Mouse (Mus musculus) neural tube, embryonic 13.5 days (tissue): ENCODE measurements around the gene Spic. TPM values are rescaled to one million over a fixed set of nuclear protein-coding genes. Genes with fewer than 3 reads are reported as not detected.

Source experiments
- ATAC-seq: fragments of 200-750 bp; cut with Nextera tagmentation; 2 replicates; pipeline ENCODE4 v1.8.0; 2017; ENCODE audit warnings: low read depth, mild to moderate bottlenecking, moderate TSS enrichment, moderate library complexity
- H3K27ac ChIP-seq: fragments of 300-500 bp; sonication (generic); replicated peaks from 2 replicates; pipeline ENCODE4 v1.5.1; 2015; ENCODE audit warnings: moderate library complexity, mild to moderate bottlenecking, inconsistent platforms
- H3K27me3 ChIP-seq: fragments of 300-500 bp; sonication (generic); 2 replicates; pipeline ENCODE4 v1.6.1; 2015; ENCODE audit warnings: mild to moderate bottlenecking, inconsistent platforms
- H3K36me3 ChIP-seq: fragments of 300-500 bp; sonication (generic); 2 replicates; pipeline ENCODE4 v1.6.1; 2015; ENCODE audit warnings: mild to moderate bottlenecking, inconsistent platforms
- H3K4me1 ChIP-seq: fragments of 300-500 bp; sonication (generic); replicated peaks from 2 replicates; pipeline ENCODE4 v1.6.1; 2015; ENCODE audit warnings: inconsistent platforms
- H3K4me2 ChIP-seq: fragments of 300-500 bp; sonication (generic); 2 replicates; pipeline ENCODE4 v1.6.1; 2015; ENCODE audit warnings: inconsistent platforms, mild to moderate bottlenecking, moderate library complexity
- H3K4me3 ChIP-seq: fragments of 300-500 bp; sonication (generic); 2 replicates; pipeline ENCODE4 v1.5.1; 2015; ENCODE audit warnings: mild to moderate bottlenecking, inconsistent platforms
- H3K9ac ChIP-seq: fragments of 300-500 bp; sonication (generic); 2 replicates; pipeline ENCODE4 v1.6.1; 2015; ENCODE audit warnings: moderate library complexity, mild to moderate bottlenecking, inconsistent platforms
- H3K9me3 ChIP-seq: fragments of 300-500 bp; sonication (generic); 2 replicates; pipeline ENCODE4 v1.6.1; 2016; ENCODE audit warnings: inconsistent platforms
- WGBS: fragments of 180-500 bp; shearing (Covaris S2); methylation state at CpG from one replicate; pipeline ENCODE4 v1.1.7; 2015; 5-methylcytosine and 5-hydroxymethylcytosine counted together
- polyA plus RNA-seq: library from polyadenylated mRNA; unstranded; fragments of >200 nt; fragmentation: Nextera tagmentation; extraction: Ambion mirVana; gene quantifications from 2 replicates; pipeline ENCODE4 v1.2.1, GENCODE M21; 2015

The Spic gene
- not detected in 2 replicates for polyA plus RNA-seq

DNA sequence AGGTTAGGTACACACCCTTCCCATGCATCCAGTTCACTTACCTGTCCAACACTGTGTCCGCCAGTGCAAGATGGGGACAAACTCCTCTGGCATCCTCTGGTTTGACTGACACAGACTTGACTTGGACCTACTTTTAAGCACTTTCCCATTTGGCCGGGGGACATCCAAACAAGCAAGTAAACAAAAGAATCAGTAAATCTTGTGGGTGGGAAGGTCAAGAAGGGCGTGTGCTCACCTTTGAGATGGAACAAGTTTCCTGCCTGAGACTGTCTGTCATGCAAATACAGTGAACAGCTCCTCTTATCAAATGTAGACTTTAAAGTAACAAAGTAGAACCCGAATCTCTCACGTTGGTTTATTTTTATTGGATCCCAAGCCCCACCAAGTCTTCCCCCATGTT, at the start of gene Spic:
TSS of gene Spic (minus strand) at position 91 of the 400 bp plus-strand sequence.
- no peaks in the 10 kb centered on the region for H3K4me1 ChIP-seq
- H3K36me3 ChIP-seq, result no peaks in the 10 kb centered on the region
- no peak within 1 kb of the TSS for H3K4me2 ChIP-seq
- WGBS, result 58% methylated on average over 5 of the region's 5 CpGs
- H3K27me3 ChIP-seq, result no peaks in the 10 kb centered on the region
- no peaks in the 10 kb centered on the region for H3K9me3 ChIP-seq
- no peak within 1 kb of the TSS for H3K27ac ChIP-seq
- no peak for ATAC-seq
- no peak within 1 kb of the TSS for H3K9ac ChIP-seq
- H3K4me3 ChIP-seq, result no peak within 1 kb of the TSS

DNA sequence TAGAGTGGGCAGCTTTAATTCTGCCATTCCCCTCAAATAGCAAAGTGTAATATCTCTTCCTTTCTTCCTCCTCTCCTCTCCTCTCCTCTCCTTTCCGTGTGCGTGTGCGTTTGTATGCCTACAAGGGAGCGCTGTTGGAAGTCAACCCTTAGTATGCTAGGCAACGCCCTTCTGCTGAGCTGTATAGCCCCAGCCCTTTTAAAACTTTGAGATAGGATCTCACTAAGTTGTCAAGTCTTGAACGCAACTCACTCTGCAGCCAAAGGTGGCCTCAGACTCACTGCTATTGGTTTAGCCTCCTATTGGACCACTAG, 47.5 kb upstream of the Spic start:
- Histone ChIP-seq H3K4me1 (peaks cover 18% of the 10 kb centered on the region), H3K27ac (no peak overlapping the region), H3K36me3 (peaks cover 13% of the 10 kb centered on the region), H3K4me3 (peak overlapping the region; percentile 85), H3K9ac (peak overlapping the region; percentile 94), H3K27me3 (no peaks in the 10 kb centered on the region; the same call in 1 of the 2 replicates), H3K9me3 (no peaks in the 10 kb centered on the region), H3K4me2 (peak overlapping the region; percentile 71)
- WGBS, result 21% methylated on average over 6 of the region's 6 CpGs
- no peak for ATAC-seq

- no peak; the same call in none of the 2 replicates for ATAC-seq
- peak overlapping the region; percentile 71 for H3K4me2 ChIP-seq
- peak overlapping the region; percentile 85 for H3K4me3 ChIP-seq
- H3K9ac ChIP-seq, result peak overlapping the region; percentile 94
- peaks cover 18% of the 10 kb centered on the region for H3K4me1 ChIP-seq
- WGBS, result 2% methylated on average over 55 of the region's 61 CpGs
- no peaks in the 10 kb centered on the region; the same call in 1 of the 2 replicates for H3K27me3 ChIP-seq
- H3K27ac ChIP-seq, result peak overlapping the region; percentile 68
- peaks cover 7% of the 10 kb centered on the region for H3K36me3 ChIP-seq
- no peaks in the 10 kb centered on the region for H3K9me3 ChIP-seq
Observed at GRCm38 (mm10) chr10:88731496-88732308, 46.9 kb upstream of the Spic start.

GRCm38 (mm10) chr10:88730571-88731495, 46.0 kb upstream of the Spic start, which contains the start of gene Arl1:
TSS of gene Arl1 (plus strand) at chr10:88730858.
- peak within 1 kb of the TSS; percentile 71 for H3K4me2 ChIP-seq
- H3K27me3 ChIP-seq, result no peaks in the 10 kb centered on the region; the same call in 1 of the 2 replicates
- ATAC-seq, result peak; percentile 98
- H3K4me3 ChIP-seq, result peak within 1 kb of the TSS; percentile 85
- peaks cover 18% of the 10 kb centered on the region for H3K4me1 ChIP-seq
- H3K36me3 ChIP-seq, result no peaks in the 10 kb centered on the region
- H3K27ac ChIP-seq, result peak within 1 kb of the TSS; percentile 68
- WGBS, result under 1% methylated on average over 65 of the region's 65 CpGs
- H3K9me3 ChIP-seq, result no peaks in the 10 kb centered on the region
- peak within 1 kb of the TSS; percentile 94 for H3K9ac ChIP-seq

GRCm38 (mm10) chr10:88728166-88728565, 43.4 kb upstream of the Spic start:
- Histone ChIP-seq H3K36me3 (no peaks in the 10 kb centered on the region), H3K27me3 (no peaks in the 10 kb centered on the region; the same call in 1 of the 2 replicates), H3K4me2 (no peak overlapping the region), H3K4me3 (no peak overlapping the region), H3K9ac (no peak overlapping the region), H3K9me3 (no peaks in the 10 kb centered on the region), H3K4me1 (peaks cover 16% of the 10 kb centered on the region), H3K27ac (no peak overlapping the region)
- WGBS, result 77% methylated on average over 8 of the region's 8 CpGs
- ATAC-seq, result no peak

- ATAC-seq, result no peak
- H3K4me2 ChIP-seq, result no peak overlapping the region
- WGBS, result 54% methylated on average over 1 of the region's 1 CpGs
- no peak overlapping the region for H3K27ac ChIP-seq
- H3K36me3 ChIP-seq, result no peaks in the 10 kb centered on the region
- H3K9me3 ChIP-seq, result no peaks in the 10 kb centered on the region
- no peak overlapping the region for H3K9ac ChIP-seq
- H3K4me3 ChIP-seq, result no peak overlapping the region
- H3K4me1 ChIP-seq, result peaks cover 8% of the 10 kb centered on the region
- H3K27me3 ChIP-seq, result no peaks in the 10 kb centered on the region; the same call in 1 of the 2 replicates
Observed at GRCm38 (mm10) chr10:88727128-88727527, 42.3 kb upstream of the Spic start.

DNA sequence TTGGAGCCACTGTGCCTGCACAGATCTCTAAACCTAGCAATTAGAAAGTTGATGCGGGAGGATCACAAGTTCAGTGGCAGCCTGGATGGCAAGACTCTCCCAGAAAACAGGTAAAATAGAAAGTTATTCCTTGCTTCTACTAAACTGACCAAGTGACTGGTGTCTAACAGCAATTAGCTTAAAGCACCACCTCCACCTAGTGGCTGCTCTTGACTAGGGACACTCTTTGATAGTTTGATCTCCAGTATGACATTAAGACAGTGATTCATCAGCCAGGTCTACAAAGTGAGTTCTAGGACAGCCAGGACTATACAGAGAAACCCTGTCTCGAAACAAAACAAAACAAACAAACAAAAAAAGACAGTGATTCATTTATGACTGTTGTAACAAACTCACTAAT, 40.5 kb upstream of the Spic start:
- no peaks in the 10 kb centered on the region for H3K36me3 ChIP-seq
- H3K4me1 ChIP-seq, result peaks cover 3% of the 10 kb centered on the region
- WGBS, result 60% methylated on average over 2 of the region's 2 CpGs
- no peaks in the 10 kb centered on the region; the same call in 1 of the 2 replicates for H3K27me3 ChIP-seq
- no peak overlapping the region for H3K4me3 ChIP-seq
- no peak overlapping the region for H3K4me2 ChIP-seq
- H3K27ac ChIP-seq, result no peak overlapping the region
- H3K9ac ChIP-seq, result no peak overlapping the region
- no peak for ATAC-seq
- no peaks in the 10 kb centered on the region for H3K9me3 ChIP-seq

DNA sequence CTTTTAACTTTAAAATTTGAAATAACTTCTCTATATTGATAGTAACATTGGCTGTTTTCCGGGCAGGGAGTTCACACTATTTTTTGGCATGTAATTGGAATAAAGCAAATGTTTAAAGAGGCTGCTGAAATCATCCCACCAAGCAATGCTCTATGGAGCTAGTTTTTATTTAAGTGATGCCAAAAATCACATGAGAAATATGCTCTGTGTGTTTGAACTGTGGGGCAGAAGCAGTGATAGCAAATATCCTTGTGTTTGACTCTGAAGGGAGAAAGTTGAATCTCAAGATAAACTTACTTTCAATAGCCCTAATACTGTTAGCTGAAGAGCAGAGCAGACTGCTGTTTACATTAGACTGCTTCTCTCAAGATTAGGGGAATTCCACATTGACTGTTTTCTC, 34.8 kb upstream of the Spic start:
- no peaks in the 10 kb centered on the region for H3K4me1 ChIP-seq
- no peak overlapping the region for H3K9ac ChIP-seq
- no peaks in the 10 kb centered on the region for H3K27me3 ChIP-seq
- no peak overlapping the region for H3K27ac ChIP-seq
- H3K9me3 ChIP-seq, result no peaks in the 10 kb centered on the region
- no peak for ATAC-seq
- WGBS, result 78% methylated on average over 1 of the region's 1 CpGs
- no peak overlapping the region for H3K4me3 ChIP-seq
- no peaks in the 10 kb centered on the region for H3K36me3 ChIP-seq
- H3K4me2 ChIP-seq, result no peak overlapping the region

- no peaks in the 10 kb centered on the region for H3K4me1 ChIP-seq
- H3K36me3 ChIP-seq, result no peaks in the 10 kb centered on the region
- no peak overlapping the region for H3K4me2 ChIP-seq
- ATAC-seq, result no peak
- no peak overlapping the region for H3K9ac ChIP-seq
- H3K9me3 ChIP-seq, result no peaks in the 10 kb centered on the region
- 43% methylated on average over 2 of the region's 2 CpGs for WGBS
- H3K4me3 ChIP-seq, result no peak overlapping the region
- no peak overlapping the region for H3K27ac ChIP-seq
- no peaks in the 10 kb centered on the region for H3K27me3 ChIP-seq
Observed at GRCm38 (mm10) chr10:88717756-88718025, 32.9 kb upstream of the Spic start.

- WGBS, result 60% methylated on average over 13 of the region's 13 CpGs
- no peak for ATAC-seq
- Histone ChIP-seq H3K9ac (no peak overlapping the region), H3K36me3 (no peaks in the 10 kb centered on the region), H3K27ac (no peak overlapping the region), H3K27me3 (no peaks in the 10 kb centered on the region), H3K4me2 (no peak overlapping the region), H3K9me3 (no peaks in the 10 kb centered on the region), H3K4me3 (no peak overlapping the region), H3K4me1 (no peaks in the 10 kb centered on the region)
Observed at GRCm38 (mm10) chr10:88716986-88717755, 32.4 kb upstream of the Spic start.

GRCm38 (mm10) chr10:88715621-88716020, 30.8 kb upstream of the Spic start:
- Histone ChIP-seq H3K27me3 (no peaks in the 10 kb centered on the region), H3K4me3 (no peak overlapping the region), H3K4me2 (no peak overlapping the region), H3K27ac (no peak overlapping the region), H3K9me3 (no peaks in the 10 kb centered on the region), H3K36me3 (no peaks in the 10 kb centered on the region), H3K4me1 (no peaks in the 10 kb centered on the region), H3K9ac (no peak overlapping the region)
- 80% methylated on average over 6 of the region's 6 CpGs for WGBS
- ATAC-seq, result no peak

GRCm38 (mm10) chr10:88714744-88715143, 29.9 kb upstream of the Spic start:
- H3K9me3 ChIP-seq, result no peaks in the 10 kb centered on the region
- no peak overlapping the region for H3K4me2 ChIP-seq
- H3K36me3 ChIP-seq, result no peaks in the 10 kb centered on the region
- no peak overlapping the region for H3K27ac ChIP-seq
- WGBS, result 85% methylated on average over 4 of the region's 4 CpGs
- no peak overlapping the region for H3K4me3 ChIP-seq
- H3K9ac ChIP-seq, result no peak overlapping the region
- no peak for ATAC-seq
- H3K27me3 ChIP-seq, result no peaks in the 10 kb centered on the region
- H3K4me1 ChIP-seq, result no peaks in the 10 kb centered on the region
